Mouse (Mus musculus): ENCODE data around the gene Chn2.

Chn2 gene

GRCm38 (mm10) chr6:54341133-54341532 lies 301.8 kb downstream of the Chn2 start:
- DNase-seq (ENCODE audit: low spot score in 2 of 2), result no peak

- DNase-seq (ENCODE audit: low spot score in 2 of 2), result no peak
Observed at GRCm38 (mm10) chr6:54342223-54342622, 302.9 kb downstream of the Chn2 start.
